Mouse (Mus musculus) embryonic facial prominence, embryonic 10.5 days (tissue): ENCODE measurements around the gene Rnf145. TPM values are rescaled to one million over a fixed set of nuclear protein-coding genes. Genes with fewer than 3 reads are reported as not detected.

Experiments
- DNase-seq: peaks from one replicate; pipeline ENCODE4 v3.0.0-alpha.2; 2017; ENCODE audit warnings: low spot score
- H3K27ac ChIP-seq: fragments of 300-500 bp; sonication (generic); replicated peaks from 2 replicates; pipeline ENCODE4 v1.5.1; 2016; ENCODE audit warnings: mild to moderate bottlenecking
- H3K27me3 ChIP-seq: fragments of 300-500 bp; sonication (generic); replicated peaks from 2 replicates; pipeline ENCODE4 v1.6.1; 2016; ENCODE audit warnings: low read depth, mild to moderate bottlenecking; ENCODE audit not compliant: poor library complexity, severe bottlenecking
- H3K36me3 ChIP-seq: fragments of 300-500 bp; sonication (generic); replicated peaks from 2 replicates; pipeline ENCODE4 v1.6.1; 2016; ENCODE audit warnings: mild to moderate bottlenecking, moderate library complexity
- H3K4me1 ChIP-seq: fragments of 300-500 bp; sonication (generic); 2 replicates; pipeline ENCODE4 v1.6.1; 2016
- H3K4me3 ChIP-seq: fragments of 300-500 bp; sonication (generic); 2 replicates; pipeline ENCODE4 v1.5.1; 2016; ENCODE audit warnings: mild to moderate bottlenecking, moderate library complexity
- H3K9me3 ChIP-seq: fragments of 300-500 bp; sonication (generic); 2 replicates; pipeline ENCODE4 v1.6.1; 2016; ENCODE audit warnings: mild to moderate bottlenecking
- WGBS: fragments of 180-500 bp; shearing (Covaris S2); methylation state at CpG from one replicate; pipeline ENCODE4 v1.1.7; 2016; 5-methylcytosine and 5-hydroxymethylcytosine counted together
- polyA plus RNA-seq: library from polyadenylated mRNA; unstranded; fragments of >200 nt; fragmentation: Nextera tagmentation; extraction: Ambion mirVana; gene quantifications from 2 replicates; pipeline ENCODE4 v1.2.1, GENCODE M21; 2016

Rnf145 gene
- 87.3 and 90.3 TPM in 2 replicates for polyA plus RNA-seq

DNA sequence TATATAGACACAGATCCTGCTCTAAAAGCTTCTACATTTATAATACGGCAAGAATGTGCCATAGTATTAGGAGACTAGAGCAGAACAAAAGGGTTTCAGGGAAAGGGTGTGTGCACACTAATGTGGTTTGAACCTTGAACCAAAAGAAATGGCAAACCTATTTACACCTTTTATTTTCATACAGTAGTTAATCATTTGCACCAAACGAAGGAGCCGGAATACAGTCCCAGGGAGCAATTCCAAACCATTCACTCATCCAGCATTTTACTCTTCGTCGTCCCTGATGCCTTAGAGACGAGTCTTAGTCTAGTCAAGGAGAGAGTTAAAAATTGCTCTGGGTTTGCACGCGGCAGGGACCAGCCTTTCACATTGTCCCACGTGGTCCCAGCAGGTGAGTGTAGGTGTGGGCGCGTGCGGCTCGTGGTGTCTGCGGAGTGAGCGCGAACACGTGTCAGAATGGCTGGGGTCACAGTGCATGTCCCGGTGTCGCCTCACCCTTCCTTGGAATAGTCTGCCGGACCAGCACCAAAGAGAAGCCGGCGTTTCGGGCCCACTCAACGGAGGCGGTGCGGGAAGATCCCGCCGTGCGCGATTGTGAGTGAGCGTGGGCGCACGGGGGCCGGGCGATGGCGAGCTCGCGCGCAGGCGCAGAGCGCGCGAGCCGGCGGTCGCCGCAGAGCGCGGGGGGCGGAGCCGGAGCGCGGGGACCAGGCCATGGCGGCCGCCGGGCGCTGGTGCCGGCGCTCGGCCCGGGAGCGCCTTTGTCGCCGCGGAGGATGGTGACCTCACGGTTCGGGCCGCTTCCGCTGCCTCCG lies at the start of gene Rnf145:
Gene Rnf145 (plus strand): TSS at position 684 of the 815 bp plus-strand sequence.
- Histone ChIP-seq H3K36me3 (0 out of 2 replicates have a peak, but pooled peaks cover 4% of the 10 kb centered on the region), H3K27ac (peak within 1 kb of the TSS; percentile 100), H3K4me1 (peaks cover 29% of the 10 kb centered on the region), H3K4me3 (peak within 1 kb of the TSS; percentile 98), H3K27me3 (no peaks in the 10 kb centered on the region), H3K9me3 (no peaks in the 10 kb centered on the region)
- 1% methylated on average over 70 of the region's 70 CpGs for WGBS
- DNase-seq = peak; percentile 77

- WGBS = 1% methylated on average over 59 of the region's 59 CpGs
- H3K9me3 ChIP-seq = no peaks in the 10 kb centered on the region
- H3K27me3 ChIP-seq = no peaks in the 10 kb centered on the region
- peak overlapping the region; percentile 96 for H3K4me3 ChIP-seq
- DNase-seq = no peak
- peaks cover 15% of the 10 kb centered on the region for H3K4me1 ChIP-seq
- peaks cover 7% of the 10 kb centered on the region for H3K36me3 ChIP-seq
- peak overlapping the region; percentile 90 for H3K27ac ChIP-seq
These were observed 48.9 kb upstream of the Rnf145 start for GRCm38 (mm10) chr11:44469646-44470431.

DNA sequence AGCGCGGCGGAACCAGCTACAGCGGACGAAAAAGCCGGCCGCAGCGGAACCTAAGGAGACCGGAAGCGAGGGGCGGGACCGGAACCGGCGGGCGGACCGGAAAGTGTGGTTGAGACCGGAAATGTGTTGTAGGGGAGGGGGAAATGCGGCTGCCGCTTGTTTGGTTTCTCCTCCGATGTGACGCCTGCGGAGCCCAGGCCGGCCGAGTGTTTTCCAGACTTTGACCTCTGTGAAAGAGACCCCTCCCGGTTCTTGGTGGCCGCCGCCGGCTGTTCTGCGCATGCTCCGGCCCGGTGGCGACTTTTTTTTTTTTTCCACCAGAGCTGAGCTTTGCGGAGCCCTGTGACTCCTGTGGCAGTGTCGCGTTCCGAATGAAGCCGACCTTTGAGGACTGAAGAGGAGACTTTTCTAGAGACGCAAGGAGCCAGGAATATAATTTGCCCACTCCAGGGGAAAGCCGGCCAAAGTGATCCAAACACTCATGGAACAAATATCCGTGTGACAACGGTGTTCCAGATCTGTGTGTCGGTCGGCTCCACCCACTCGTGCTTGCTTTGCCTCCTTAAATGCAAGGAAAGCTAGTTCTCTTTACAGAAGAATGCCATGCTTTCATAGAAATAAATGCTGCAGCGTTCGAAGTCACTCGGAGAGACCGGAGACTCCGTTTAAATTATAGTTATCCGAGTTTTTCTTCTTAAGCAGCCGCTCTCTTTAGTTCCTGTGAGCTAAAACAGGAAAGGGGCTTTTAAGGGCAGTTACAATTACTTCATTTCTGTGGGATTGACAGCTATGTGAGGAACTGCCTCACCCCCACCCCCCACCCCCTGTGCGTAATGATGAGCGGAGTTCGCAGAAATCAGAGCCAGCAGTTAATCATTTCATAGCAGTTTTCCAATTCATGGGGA lies 48.1 kb upstream of the Rnf145 start, which contains the start of gene Ublcp1:
Gene Ublcp1 (minus strand): TSS at position 67 of the 905 bp plus-strand sequence.
- WGBS = under 1% methylated on average over 54 of the region's 54 CpGs
- peak; percentile 94 for DNase-seq
- Histone ChIP-seq H3K4me3 (peak within 1 kb of the TSS; percentile 96), H3K27ac (peak within 1 kb of the TSS; percentile 90), H3K4me1 (peaks cover 15% of the 10 kb centered on the region), H3K9me3 (no peaks in the 10 kb centered on the region), H3K36me3 (peaks cover under 1% of the 10 kb centered on the region), H3K27me3 (no peaks in the 10 kb centered on the region)

- H3K27me3 ChIP-seq = no peaks in the 10 kb centered on the region
- H3K27ac ChIP-seq = peak overlapping the region; percentile 90
- WGBS = 26% methylated on average over 4 of the region's 4 CpGs
- no peaks in the 10 kb centered on the region for H3K36me3 ChIP-seq
- no peaks in the 10 kb centered on the region for H3K9me3 ChIP-seq
- DNase-seq = peak; percentile 23
- H3K4me1 ChIP-seq = peaks cover 15% of the 10 kb centered on the region
- peak overlapping the region; percentile 96 for H3K4me3 ChIP-seq
These were observed 47.3 kb upstream of the Rnf145 start for GRCm38 (mm10) chr11:44471337-44471995.

GRCm38 (mm10) chr11:44475467-44475866 lies 43.3 kb upstream of the Rnf145 start:
- Histone ChIP-seq H3K36me3 (no peaks in the 10 kb centered on the region), H3K9me3 (no peaks in the 10 kb centered on the region), H3K27me3 (no peaks in the 10 kb centered on the region), H3K27ac (no peak overlapping the region), H3K4me1 (peaks cover 9% of the 10 kb centered on the region), H3K4me3 (no peak overlapping the region)
- no peak for DNase-seq
- 71% methylated on average over 3 of the region's 3 CpGs for WGBS

DNA sequence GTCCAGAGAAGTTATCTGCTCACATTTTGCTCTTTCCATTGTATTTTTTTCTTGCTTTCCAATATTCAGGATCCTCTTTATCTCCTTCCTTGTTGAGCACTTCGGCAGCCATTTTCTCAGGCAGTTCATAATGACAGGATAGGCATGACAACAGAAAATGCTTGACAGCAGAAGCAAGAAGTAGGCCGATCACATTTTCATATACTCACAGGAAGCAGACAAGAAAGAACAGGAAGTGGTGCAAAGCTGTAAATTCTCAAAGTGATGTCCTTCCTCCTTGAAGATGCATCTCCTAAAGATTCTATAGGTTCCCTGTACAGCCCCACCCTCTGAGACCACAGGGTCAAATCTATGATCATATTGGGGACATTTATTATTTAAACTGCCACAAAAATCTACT lies 42.3 kb upstream of the Rnf145 start:
- Histone ChIP-seq H3K4me1 (peaks cover 5% of the 10 kb centered on the region), H3K4me3 (no peak overlapping the region), H3K27ac (no peak overlapping the region), H3K9me3 (no peaks in the 10 kb centered on the region), H3K36me3 (no peaks in the 10 kb centered on the region), H3K27me3 (no peaks in the 10 kb centered on the region)
- WGBS = 83% methylated on average over 2 of the region's 2 CpGs
- DNase-seq = no peak

DNA sequence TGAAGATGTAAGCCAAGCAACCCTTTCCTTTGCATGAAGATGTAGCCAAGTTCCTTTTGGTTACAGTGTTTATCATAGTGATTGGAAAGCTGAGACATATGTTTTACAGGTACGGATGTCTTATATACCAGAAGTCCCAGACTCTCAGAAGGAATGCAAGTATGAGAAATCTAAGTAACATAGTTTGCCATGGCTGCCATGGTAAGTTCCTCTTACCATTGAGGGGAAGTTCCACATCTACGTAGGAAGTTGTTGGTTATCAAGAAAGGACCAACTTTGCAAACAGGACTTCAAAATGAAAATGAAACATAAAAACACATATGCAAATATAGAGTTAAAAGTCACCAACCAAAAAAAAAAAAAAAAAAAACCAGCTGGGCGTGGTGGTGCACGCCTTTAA lies 40.4 kb upstream of the Rnf145 start:
- 86% methylated on average over 4 of the region's 4 CpGs for WGBS
- no peaks in the 10 kb centered on the region for H3K36me3 ChIP-seq
- H3K9me3 ChIP-seq = no peaks in the 10 kb centered on the region

GRCm38 (mm10) chr11:44480246-44480645 lies 38.5 kb upstream of the Rnf145 start:
- H3K27me3 ChIP-seq = no peaks in the 10 kb centered on the region
- WGBS = 88% methylated on average over 6 of the region's 6 CpGs
- H3K4me3 ChIP-seq = no peak overlapping the region
- no peak overlapping the region for H3K27ac ChIP-seq
- H3K9me3 ChIP-seq = no peaks in the 10 kb centered on the region
- H3K4me1 ChIP-seq = no peaks in the 10 kb centered on the region
- no peak for DNase-seq
- H3K36me3 ChIP-seq = no peaks in the 10 kb centered on the region

More for the DNA sequence above, 40.4 kb upstream of the Rnf145 start:
- no peaks in the 10 kb centered on the region for H3K27me3 ChIP-seq
- no peaks in the 10 kb centered on the region for H3K4me1 ChIP-seq
- H3K27ac ChIP-seq = no peak overlapping the region
- DNase-seq = no peak
- H3K4me3 ChIP-seq = no peak overlapping the region

DNA sequence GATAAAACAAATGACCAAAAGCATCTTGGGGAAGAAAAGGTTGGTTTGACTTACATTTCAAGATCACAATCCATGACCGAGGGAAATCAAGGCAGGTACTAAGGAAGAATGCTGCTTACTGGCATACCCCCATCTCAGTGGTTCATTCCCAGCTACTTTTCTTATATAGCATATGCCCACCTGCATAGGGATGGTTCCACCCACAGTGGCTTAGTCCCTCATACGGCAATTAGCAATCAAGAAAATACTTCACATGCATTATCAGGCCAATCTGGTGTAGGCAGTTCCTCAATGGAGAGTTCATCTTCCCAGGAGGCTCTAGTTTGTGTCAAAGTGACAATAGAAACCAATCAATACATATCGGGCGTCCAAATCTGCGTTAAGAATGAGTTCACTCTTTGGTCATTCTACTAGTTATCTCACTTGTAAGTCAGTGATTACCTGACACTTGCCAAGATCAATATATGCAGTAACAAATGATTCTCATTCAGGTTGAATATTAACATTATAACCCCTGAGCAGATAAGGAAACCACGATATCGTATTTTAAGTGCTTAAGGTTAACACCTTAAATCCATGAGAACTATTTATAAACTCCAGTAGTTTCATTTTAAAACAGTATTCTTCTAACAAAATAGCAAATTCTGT lies 33.6 kb upstream of the Rnf145 start:
- H3K9me3 ChIP-seq = no peaks in the 10 kb centered on the region
- no peak overlapping the region for H3K4me3 ChIP-seq
- no peak overlapping the region for H3K27ac ChIP-seq
- H3K27me3 ChIP-seq = no peaks in the 10 kb centered on the region
- WGBS = 94% methylated on average over 7 of the region's 7 CpGs
- H3K36me3 ChIP-seq = no peaks in the 10 kb centered on the region
- no peak for DNase-seq
- no peaks in the 10 kb centered on the region for H3K4me1 ChIP-seq

- no peaks in the 10 kb centered on the region for H3K9me3 ChIP-seq
- H3K4me1 ChIP-seq = no peaks in the 10 kb centered on the region
- WGBS = 93% methylated on average over 1 of the region's 1 CpGs
- H3K4me3 ChIP-seq = no peak overlapping the region
- no peaks in the 10 kb centered on the region for H3K27me3 ChIP-seq
- no peaks in the 10 kb centered on the region for H3K36me3 ChIP-seq
- no peak for DNase-seq
- no peak overlapping the region for H3K27ac ChIP-seq
These were observed 29.6 kb upstream of the Rnf145 start for GRCm38 (mm10) chr11:44489117-44489516.

- Histone ChIP-seq H3K9me3 (no peaks in the 10 kb centered on the region), H3K4me3 (no peak overlapping the region), H3K27me3 (no peaks in the 10 kb centered on the region), H3K27ac (no peak overlapping the region), H3K36me3 (no peaks in the 10 kb centered on the region), H3K4me1 (peaks cover 5% of the 10 kb centered on the region; the same call in 1 of the 2 replicates)
- no peak for DNase-seq
- 85% methylated on average over 5 of the region's 5 CpGs for WGBS
These were observed 24.0 kb upstream of the Rnf145 start for GRCm38 (mm10) chr11:44494643-44495323.
